Mouse (Mus musculus) lung, adult 2 months (tissue): ENCODE results near the gene Ccrl2. TPM values are rescaled to one million over a fixed set of nuclear protein-coding genes. Genes with fewer than 3 reads are reported as not detected.

Experiments
- DNase-seq: peaks from one replicate; pipeline ENCODE4 v3.0.0; 2022
- H3K4me1 ChIP-seq: fragments of 200-500 bp; 2 replicates; pipeline ENCODE4 v1.6.1; 2011; ENCODE audit warnings: low read length; ENCODE audit not compliant: control insufficient read depth, insufficient read depth
- H3K4me3 ChIP-seq: fragments of 200-500 bp; replicated peaks from 2 replicates; pipeline ENCODE3; 2011; ENCODE audit warnings: low read depth, mild to moderate bottlenecking, control low read depth, low read length; ENCODE audit errors: extremely low read depth
- CTCF ChIP-seq: fragments of 200-500 bp; IDR thresholded peaks from 2 replicates; pipeline ENCODE4 v1.5.1; 2011; ENCODE audit warnings: mild to moderate bottlenecking, low read length, control low read depth; ENCODE audit not compliant: insufficient read depth
- POLR2A ChIP-seq: fragments of 200-500 bp; IDR thresholded peaks from 2 replicates; pipeline ENCODE4 v1.6.1; 2011; ENCODE audit warnings: low read depth, mild to moderate bottlenecking, control low read depth, low read length, borderline replicate concordance; ENCODE audit errors: extremely low read depth
- WGBS: fragments of 180-500 bp; shearing (Covaris S2); methylation state at CpG from one replicate; pipeline ENCODE4 v1.1.7; 2018; 5-methylcytosine and 5-hydroxymethylcytosine counted together
- polyA plus RNA-seq: library from polyadenylated mRNA; depleted of rRNA; stranded (reverse); fragments of >200 nt; gene quantifications from 2 replicates; pipeline ENCODE4 v1.2.3, GENCODE M21; 2012

The Ccrl2 gene
- polyA plus RNA-seq, 1 experiment, result 51.2 TPM

DNA sequence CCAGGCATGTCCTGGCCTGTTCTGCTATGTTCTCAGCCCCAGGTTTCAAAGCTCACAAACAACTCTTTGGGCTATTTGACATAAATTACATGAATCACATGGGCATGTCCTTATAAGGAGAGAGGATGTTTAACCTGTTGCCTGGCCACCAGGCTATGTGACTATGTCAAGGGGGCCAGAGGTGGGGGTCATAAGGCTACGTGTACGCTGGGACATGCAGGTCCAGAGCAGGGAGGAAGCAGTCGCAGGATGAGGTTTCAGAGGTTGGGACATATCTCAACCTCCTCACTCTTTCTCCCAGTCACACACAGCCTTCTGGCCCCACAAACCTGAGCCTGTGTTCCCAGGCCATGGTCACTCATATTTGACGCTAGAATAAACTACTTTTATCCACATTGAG lies 9.7 kb upstream of the Ccrl2 start:
- Histone ChIP-seq H3K4me3 (no peak overlapping the region), H3K4me1 (peaks cover 10% of the 10 kb centered on the region; the same call in 1 of the 2 replicates)
- TF ChIP-seq CTCF, result no peak
- TF ChIP-seq POLR2A, result no peak
- 68% methylated on average over 4 of the region's 4 CpGs for WGBS
- no peak for DNase-seq

DNA sequence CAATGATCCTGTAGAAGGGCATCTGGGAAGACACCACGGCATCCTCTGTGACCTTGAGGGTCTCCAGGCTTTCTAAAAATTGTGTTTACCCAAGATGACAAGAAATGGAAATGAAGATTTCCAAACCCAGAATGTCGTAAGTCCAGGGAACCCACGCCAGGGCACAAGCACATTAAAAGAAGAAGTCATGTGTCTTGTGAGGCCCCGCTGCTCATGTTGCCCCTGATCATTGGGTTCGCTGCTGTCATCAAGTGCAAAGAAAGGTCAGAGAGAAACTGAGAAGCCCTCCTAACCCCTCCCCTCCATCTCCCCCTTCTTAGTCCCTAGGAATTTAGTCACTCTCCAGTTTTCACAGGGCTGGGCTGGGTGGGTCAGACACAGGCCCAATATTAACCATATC lies 5.5 kb upstream of the Ccrl2 start:
- no peak for DNase-seq
- peaks cover 11% of the 10 kb centered on the region for H3K4me1 ChIP-seq
- WGBS, result 77% methylated on average over 5 of the region's 5 CpGs

DNA sequence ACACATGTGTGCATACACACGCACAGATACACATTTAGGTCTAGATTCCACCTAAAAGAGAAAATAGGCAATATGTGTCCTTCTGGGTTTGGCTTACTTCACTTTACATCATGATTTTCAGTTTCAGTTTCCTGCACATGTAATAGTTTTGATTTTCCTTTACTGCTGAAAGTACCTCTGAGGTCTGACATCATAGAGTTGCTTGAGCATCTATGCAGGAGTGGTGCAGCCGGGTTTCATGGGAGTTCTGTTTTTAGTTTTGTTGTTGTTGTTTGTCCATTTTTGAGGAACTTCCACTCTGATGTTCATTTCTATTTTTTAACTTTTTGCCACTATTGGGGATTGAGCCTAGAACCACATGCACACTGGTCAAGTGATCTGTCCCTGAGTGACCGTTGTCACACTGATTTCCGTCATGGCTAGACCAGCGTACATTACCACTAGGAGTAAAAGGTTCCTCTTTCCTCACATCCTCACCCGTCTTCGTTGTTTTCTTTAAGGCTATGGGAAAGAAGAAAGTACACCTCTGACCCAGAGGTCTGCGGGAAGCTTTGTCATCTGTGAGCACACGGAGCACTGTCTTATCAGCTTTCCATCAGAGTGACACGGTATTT lies 1.7 kb upstream of the Ccrl2 start:
- 60% methylated on average over 10 of the region's 10 CpGs for WGBS
- Histone ChIP-seq H3K4me3 (no peak overlapping the region), H3K4me1 (peaks cover 16% of the 10 kb centered on the region)
- TF ChIP-seq CTCF (no peak), POLR2A (no peak)
- DNase-seq, result no peak

More for the DNA sequence above, 5.5 kb upstream of the Ccrl2 start:
- TF ChIP-seq POLR2A (no peak), CTCF (no peak)
- no peak overlapping the region for H3K4me3 ChIP-seq

DNA sequence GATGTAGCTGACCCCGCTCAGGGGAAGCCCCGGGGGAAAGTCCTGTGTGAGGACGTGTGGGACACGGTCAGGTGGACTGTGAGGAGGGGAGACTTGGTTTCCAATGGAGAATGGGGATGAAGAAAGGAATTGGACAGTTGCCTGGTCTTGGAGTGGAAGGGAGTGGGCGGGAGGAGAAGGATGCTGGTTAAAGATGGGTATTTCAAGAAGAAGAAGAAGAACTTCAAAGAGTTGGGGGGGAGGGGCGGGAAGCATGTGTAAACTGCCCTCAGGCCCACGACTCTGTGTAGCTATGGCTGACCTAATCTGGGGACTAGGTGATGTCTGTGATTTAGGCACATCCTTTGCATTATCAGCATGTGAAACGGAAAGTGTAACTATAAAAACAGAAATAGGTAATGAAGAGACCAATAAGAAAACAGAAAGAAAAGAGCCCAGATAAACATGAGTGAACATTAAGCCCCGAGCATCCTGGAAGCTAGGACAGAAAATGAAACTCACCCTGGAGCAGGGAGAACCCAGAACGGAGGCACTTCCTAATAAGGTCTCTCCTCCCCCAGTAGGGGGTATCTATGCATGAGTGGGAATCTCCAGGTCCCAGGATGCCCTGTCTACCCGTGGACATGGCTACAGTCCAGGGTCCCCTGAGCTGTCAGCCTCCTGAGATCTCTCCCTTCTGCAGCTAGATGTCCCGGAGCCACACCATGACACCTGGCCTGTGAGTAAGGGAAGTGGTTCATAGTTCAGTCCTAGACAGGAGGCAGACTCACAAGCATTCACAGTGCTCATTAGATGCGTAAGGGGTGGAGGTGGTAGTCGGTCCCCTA lies 438 bp upstream of the Ccrl2 start:
- H3K4me3 ChIP-seq, result peak overlapping the region; percentile 67
- DNase-seq, result no peak
- peaks cover 14% of the 10 kb centered on the region for H3K4me1 ChIP-seq
- WGBS, result 31% methylated on average over 14 of the region's 14 CpGs
- no peak for TF ChIP-seq POLR2A
- no peak for TF ChIP-seq CTCF

DNA sequence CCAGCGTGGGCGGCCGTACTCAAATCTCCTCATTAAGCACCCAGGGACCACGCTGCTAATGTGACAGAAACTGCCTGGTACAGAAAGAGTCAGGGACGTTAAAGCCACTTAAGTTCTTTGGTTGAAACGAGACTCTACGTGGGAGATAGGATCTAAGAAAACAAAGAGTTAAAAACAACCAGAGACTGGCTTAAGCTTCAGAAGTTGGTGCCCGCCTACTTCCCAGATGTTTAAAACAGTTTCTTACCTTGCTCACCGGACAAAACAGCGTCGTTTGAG lies 861 bp downstream of the Ccrl2 start:
- TF ChIP-seq CTCF (no peak), POLR2A (no peak)
- peaks cover 14% of the 10 kb centered on the region for H3K4me1 ChIP-seq
- peak overlapping the region; percentile 67 for H3K4me3 ChIP-seq
- no peak for DNase-seq
- under 1% methylated on average over 11 of the region's 11 CpGs for WGBS

DNA sequence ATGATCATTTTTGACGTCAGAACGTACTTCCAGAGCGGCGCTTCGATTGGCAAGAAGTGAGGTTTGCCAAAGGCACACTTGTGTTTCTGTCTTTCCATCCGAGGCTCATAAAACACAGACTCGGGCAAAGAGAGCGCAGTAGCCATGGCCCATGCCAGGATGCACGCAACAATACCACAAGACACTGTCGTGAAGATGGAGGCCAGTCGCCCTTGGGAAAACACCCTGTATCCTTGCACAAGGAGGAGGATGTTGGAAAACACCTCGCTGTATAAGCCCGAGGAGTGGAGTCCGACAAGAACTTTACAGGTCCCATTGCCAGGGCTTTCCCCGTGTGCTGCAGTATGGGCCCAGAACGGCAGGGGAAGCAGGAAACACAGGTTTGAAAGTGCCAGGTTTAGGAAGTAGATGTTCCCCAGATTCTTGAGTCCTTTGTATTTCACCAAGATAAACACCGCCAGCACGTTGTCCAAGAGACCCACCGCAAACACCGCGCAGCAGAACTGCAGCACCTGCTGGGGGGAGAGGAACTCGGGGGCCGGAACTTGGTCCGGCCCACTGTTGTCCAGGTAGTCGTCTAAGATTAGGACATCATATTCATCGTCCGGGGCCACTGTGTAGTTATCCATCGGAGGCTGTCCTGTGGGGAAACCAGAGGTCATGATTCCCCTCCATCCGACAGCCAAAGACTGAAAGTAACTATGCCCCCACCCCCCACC lies 1.4 kb downstream of the Ccrl2 start:
- TF ChIP-seq CTCF (no peak), POLR2A (no peak)
- DNase-seq, result peak; percentile 48
- WGBS, result 23% methylated on average over 29 of the region's 29 CpGs
- peak overlapping the region; percentile 67 for H3K4me3 ChIP-seq
- H3K4me1 ChIP-seq, result peaks cover 11% of the 10 kb centered on the region

DNA sequence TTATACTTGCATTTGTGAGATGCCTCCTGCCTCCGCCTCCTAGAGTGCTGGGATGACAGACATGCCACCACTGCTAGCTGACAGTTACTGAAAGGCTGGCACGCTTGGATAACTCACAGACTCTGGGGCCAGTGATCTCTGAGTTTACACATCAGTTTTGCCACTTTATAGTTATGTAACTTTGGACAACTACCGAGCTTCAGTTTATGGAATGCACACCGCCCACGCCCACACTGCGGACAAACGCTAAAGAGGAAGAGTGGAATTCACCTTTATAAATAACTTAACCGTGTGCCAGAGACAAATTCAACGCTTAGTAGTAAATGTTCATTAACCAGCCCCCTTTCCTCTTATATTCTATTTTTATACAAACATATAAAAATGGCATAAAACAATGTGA lies 2.4 kb downstream of the Ccrl2 start:
- WGBS, result 37% methylated on average over 9 of the region's 9 CpGs
- no peak for TF ChIP-seq POLR2A
- no peak for TF ChIP-seq CTCF

DNA sequence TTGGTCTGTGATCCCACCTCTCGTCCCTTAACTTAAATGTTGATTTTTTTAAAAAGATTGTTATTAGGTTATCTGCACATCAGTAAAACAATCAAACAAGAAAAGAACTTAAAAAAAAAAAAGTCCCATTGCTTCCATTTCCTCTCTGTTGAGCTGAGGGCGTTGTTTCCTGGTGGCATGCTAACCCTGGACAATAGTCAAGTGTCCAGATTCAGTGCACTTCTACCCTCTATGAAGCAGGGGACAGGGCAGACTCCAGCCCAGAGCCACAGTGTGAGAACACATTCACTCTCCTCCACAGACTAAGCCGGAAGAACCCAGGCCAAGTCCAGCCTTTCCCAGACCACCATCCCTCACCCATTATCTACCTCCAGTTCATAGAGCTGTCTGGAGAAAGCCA lies 8.9 kb downstream of the Ccrl2 start:
- peaks cover 9% of the 10 kb centered on the region for H3K4me1 ChIP-seq
- WGBS, result 53% methylated on average over 3 of the region's 3 CpGs
- TF ChIP-seq CTCF (no peak), POLR2A (peak; percentile 42; the same call in 1 of the 2 replicates)
- H3K4me3 ChIP-seq, result no peak overlapping the region
- DNase-seq, result no peak

More for the DNA sequence above, 2.4 kb downstream of the Ccrl2 start:
- H3K4me3 ChIP-seq, result peak overlapping the region; percentile 67
- no peak for DNase-seq
- H3K4me1 ChIP-seq, result peaks cover 11% of the 10 kb centered on the region

DNA sequence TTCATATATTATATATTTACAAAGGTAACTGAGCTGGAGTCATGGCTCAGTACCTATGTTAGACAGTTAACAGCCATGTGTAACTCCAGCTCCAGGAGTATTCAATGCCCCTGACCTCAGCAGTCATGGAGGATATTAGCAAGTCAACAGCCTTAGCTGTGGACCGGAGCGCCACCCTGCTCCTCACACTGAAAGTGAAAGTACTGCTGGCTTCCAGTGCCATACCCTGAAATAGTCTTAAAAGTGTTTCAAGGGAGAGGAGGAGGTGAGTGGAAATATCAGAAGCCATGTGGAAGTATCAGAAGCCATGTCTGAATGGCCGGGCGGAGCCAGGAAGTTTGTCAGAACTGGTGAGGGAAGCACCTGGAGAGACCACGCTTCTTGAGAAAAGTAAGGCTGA lies 10.1 kb downstream of the Ccrl2 start:
- peaks cover 12% of the 10 kb centered on the region for H3K4me1 ChIP-seq
- no peak overlapping the region for H3K4me3 ChIP-seq
- TF ChIP-seq CTCF, result peak; percentile 24; the same call in 1 of the 2 replicates
- TF ChIP-seq POLR2A, result no peak
- no peak for DNase-seq
- whole genome bisulfite sequencing, result 63% methylated on average over 5 of the region's 5 CpGs
